Mouse (Mus musculus): ENCODE results near the gene Ugt1a9.

DNA sequence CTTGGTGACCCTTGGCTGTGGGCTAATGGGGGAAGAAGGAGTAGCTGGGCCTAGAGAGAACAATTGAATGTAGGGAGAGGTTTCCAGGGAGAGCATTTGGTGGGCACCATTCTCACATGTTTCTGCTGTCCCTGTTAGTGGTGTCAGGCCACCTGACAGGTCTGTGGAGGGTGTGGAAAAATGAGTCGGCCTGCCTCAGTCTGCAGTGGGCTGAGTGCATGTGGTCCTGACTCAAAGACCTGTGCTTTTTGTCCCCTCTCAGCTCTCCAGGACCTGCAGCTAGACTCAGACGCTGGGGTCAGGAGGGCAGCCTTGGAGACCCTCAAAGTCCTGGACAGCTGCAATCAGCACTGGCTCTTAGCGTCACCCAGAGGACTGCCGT, 189.0 kb downstream of the Ugt1a9 start:
- TF ChIP-seq CTCF (IDR thresholded peaks at IDR 0.05) (no peak), POLR2A (IDR thresholded peaks at IDR 0.05; ENCODE audit: insufficient read depth, low read depth, low read length) (no peak)
